Comparison of ENCODE assay signal across 9 mouse cellular contexts in genomic region chr2:145382908-145383770, GRCm38 (mm10).
DNase-seq lines count a peak whose midpoint lies in the region; ATAC-seq lines count a peak whose summit lies in the region.
"Had no signal": no experiment of that assay in that cellular context is flagged by ENCODE, and none has a peak within 500 bp of the region (broad histone marks: within the 10 kb centered on the region; RNA-seq: fewer than 3 reads in every experiment).

No protein-coding gene starts in this region.

- no peak for ATAC-seq in intestine, embryonic 16.5 days
- ATAC-seq in megakaryocyte progenitor cell, adult 5-6 weeks (replicated peaks; ENCODE audit: poor library complexity), result no peak

- H3K4me2 ChIP-seq in intestine, embryonic 16.5 days (ENCODE audit: low read depth, low read length), result no peak overlapping the region

- no peak overlapping the region for H3K9ac ChIP-seq in intestine, embryonic 16.5 days (ENCODE audit: low read depth, low read length)

- no peaks in the 10 kb centered on the region for H3K36me3 ChIP-seq in intestine, embryonic 16.5 days (ENCODE audit: control insufficient read depth, insufficient read depth, low read length)

- peak; percentile 20 for DNase-seq in gastrocnemius, postnatal 10 days
- no peak for DNase-seq in gastrocnemius, adult 8-10 months (ENCODE audit: low spot score in 2 of 2)
- peak; percentile 51 for DNase-seq in brain, embryonic 18.5 days (ENCODE audit: low read depth, low spot score)
- DNase-seq in gonadal fat pad, adult 2 months (ENCODE audit: low read depth), result peak; percentile 19
- peak; percentile 17 for DNase-seq in lung, postnatal 14 days
- DNase-seq in embryo, embryonic 10 days (ENCODE audit: low spot score), result no peak

- no peaks in the 10 kb centered on the region for H3K27me3 ChIP-seq in intestine, embryonic 16.5 days (replicated peaks; ENCODE audit: control insufficient read depth, insufficient read depth, low read length)
- H3K27me3 ChIP-seq: CH12.LX had no signal

- H3K4me3 ChIP-seq in intestine, embryonic 16.5 days (ENCODE audit: low read length), result no peak overlapping the region

- no peaks in the 10 kb centered on the region for H3K9me3 ChIP-seq in intestine, embryonic 16.5 days (ENCODE audit: control insufficient read depth, low read length)

- WGBS in intestine, embryonic 16.5 days, result 68% methylated on average over 13 of the region's 13 CpGs

- H3K27ac ChIP-seq in intestine, embryonic 16.5 days (ENCODE audit: low read length), result no peak overlapping the region

- no peaks in the 10 kb centered on the region for H3K4me1 ChIP-seq in intestine, embryonic 16.5 days (ENCODE audit: control insufficient read depth, insufficient read depth, low read length)

Comparison
In these comparisons a context has a peak if more than half of its experiments do, and no peak if none do; other contexts are left out.
1. DNase-seq: peak in gastrocnemius, postnatal 10 days (single experiment), brain, embryonic 18.5 days (single experiment), gonadal fat pad, adult 2 months (single experiment) and lung, postnatal 14 days (single experiment); none in gastrocnemius, adult 8-10 months (0 of 2) and embryo, embryonic 10 days (single experiment).